Comparison of ENCODE assay signal across 31 mouse cellular contexts in the genomic region with DNA sequence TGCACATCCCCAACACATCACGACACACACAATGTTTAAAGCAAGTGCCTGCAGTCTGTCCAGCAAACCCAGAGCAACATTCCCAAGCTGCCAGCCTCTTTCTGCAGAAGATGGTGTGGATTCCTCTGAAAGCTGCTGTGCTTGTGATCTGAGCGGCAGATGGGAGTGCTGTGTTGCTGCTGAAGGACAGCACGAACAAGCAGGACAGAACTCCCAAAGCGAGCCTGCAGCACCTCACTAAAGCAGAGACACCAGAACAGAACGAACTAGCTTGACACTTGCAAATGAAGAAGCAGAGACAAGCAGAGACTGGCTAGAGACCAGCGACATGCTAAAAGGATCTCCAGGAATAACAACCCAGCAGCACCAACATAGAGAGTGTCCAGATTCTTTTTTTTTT. TPM values are rescaled to one million over a fixed set of nuclear protein-coding genes. Genes with fewer than 3 reads are reported as not detected.
"Had no signal": no experiment of that assay in that cellular context is flagged by ENCODE, and none has a peak within 500 bp of the region (broad histone marks: within the 10 kb centered on the region; RNA-seq: fewer than 3 reads in every experiment).

No protein-coding gene starts in this region.

- H3K27me3 ChIP-seq: heart, embryonic 13.5 days; heart, embryonic 15.5 days; hindbrain, embryonic 12.5 days; intestine, embryonic 15.5 days; limb, embryonic 12.5 days; liver, embryonic 13.5 days; liver, embryonic 15.5 days had no signal

- H3K9me3 ChIP-seq: heart, embryonic 13.5 days; heart, embryonic 15.5 days; hindbrain, embryonic 10.5 days; hindbrain, embryonic 12.5 days; intestine, embryonic 15.5 days; limb, embryonic 10.5 days; limb, embryonic 12.5 days; liver, embryonic 13.5 days; liver, embryonic 15.5 days had no signal

- ATAC-seq: hindbrain, embryonic 16.5 days; inflammation-experienced regulatory T-cells, adult 6 months; intestine, embryonic 15.5 days; intestine, postnatal 0 days; liver, postnatal 0 days had no signal

- DNase-seq: gastrocnemius, postnatal 14 days; gastrocnemius, postnatal 36 days; heart, adult 11 months; heart, adult 2 months; heart, postnatal 14 days; heart, postnatal 4 days; kidney, adult 18-20 months; kidney, adult 8-10 months; kidney, postnatal 10 days; kidney, postnatal 25 days; kidney, postnatal 4 days; liver; liver, embryonic 13.5 days; liver, postnatal 0 days had no signal

- H3K9ac ChIP-seq: heart, embryonic 13.5 days; heart, embryonic 15.5 days; hindbrain, embryonic 12.5 days; hindbrain, embryonic 14.5 days; intestine, embryonic 15.5 days; limb, embryonic 12.5 days; liver, embryonic 13.5 days; liver, embryonic 15.5 days; liver, postnatal 0 days had no signal

- H3K4me1 ChIP-seq: hindbrain, embryonic 12.5 days; intestine, embryonic 15.5 days had no signal

- H3K4me3 ChIP-seq: heart, adult 2 months; heart, embryonic 13.5 days; heart, embryonic 15.5 days; hindbrain, embryonic 10.5 days; hindbrain, embryonic 12.5 days; intestine, embryonic 15.5 days; limb, embryonic 10.5 days; limb, embryonic 12.5 days; liver, embryonic 13.5 days; liver, embryonic 15.5 days had no signal

- H3K4me2 ChIP-seq: heart, embryonic 11.5 days; heart, embryonic 13.5 days; heart, embryonic 15.5 days; hindbrain, embryonic 12.5 days; hindbrain, embryonic 14.5 days; intestine, embryonic 15.5 days; limb, embryonic 12.5 days; liver, embryonic 11.5 days; liver, embryonic 13.5 days; liver, embryonic 15.5 days had no signal

- H3K27ac ChIP-seq: heart, adult 2 months; heart, embryonic 13.5 days; heart, embryonic 15.5 days; hindbrain, embryonic 10.5 days; hindbrain, embryonic 12.5 days; hindbrain, embryonic 14.5 days; intestine, embryonic 15.5 days; limb, embryonic 10.5 days; limb, embryonic 12.5 days; liver, embryonic 13.5 days; liver, embryonic 15.5 days had no signal

RNA-seq across cellular contexts. Expression of gene Spdef, which starts 42.9 kb away (rescaled TPM):
- total RNA-seq: gastrocnemius, adult 18-20 months; gastrocnemius, adult 8-10 months; gastrocnemius, postnatal 36 days; heart, adult 2 months; heart, postnatal 14 days; layer of hippocampus, postnatal 25 days had no signal
- polyA plus RNA-seq: inflammation-experienced regulatory T-cells, adult 6 months; liver, embryonic 11.5 days; liver, embryonic 13.5 days; liver, embryonic 15.5 days; liver, postnatal 0 days had no signal
